Mouse (Mus musculus) lung, embryonic 15.5 days (tissue): Measurements from ENCODE around the gene Calhm1. TPM values are rescaled to one million over a fixed set of nuclear protein-coding genes. Genes with fewer than 3 reads are reported as not detected.

ENCODE experiments used
- ATAC-seq: fragments of 200-750 bp; cut with Nextera tagmentation; 2 replicates; pipeline ENCODE4 v1.8.0; 2017; ENCODE audit warnings: moderate number of reproducible peaks, borderline replicate concordance; ENCODE audit not compliant: low FRiP score, low TSS enrichment; ENCODE audit errors: extremely low read depth
- H3K27ac ChIP-seq: fragments of 300-500 bp; sonication (generic); 2 replicates; pipeline ENCODE4 v1.5.1; 2015; ENCODE audit warnings: moderate library complexity, mild to moderate bottlenecking, inconsistent platforms
- H3K27me3 ChIP-seq: fragments of 300-500 bp; sonication (generic); 2 replicates; pipeline ENCODE4 v1.6.1; 2015; ENCODE audit warnings: inconsistent platforms
- H3K36me3 ChIP-seq: fragments of 300-500 bp; sonication (generic); 2 replicates; pipeline ENCODE4 v1.6.1; 2015; ENCODE audit warnings: inconsistent platforms
- H3K4me1 ChIP-seq: fragments of 300-500 bp; sonication (generic); 2 replicates; pipeline ENCODE4 v1.6.1; 2015; ENCODE audit warnings: inconsistent platforms
- H3K4me2 ChIP-seq: fragments of 300-500 bp; sonication (generic); 2 replicates; pipeline ENCODE4 v1.6.1; 2015; ENCODE audit warnings: inconsistent platforms, mild to moderate bottlenecking, moderate library complexity
- H3K4me3 ChIP-seq: fragments of 300-500 bp; sonication (generic); 2 replicates; pipeline ENCODE4 v1.5.1; 2015; ENCODE audit warnings: mild to moderate bottlenecking, inconsistent platforms
- H3K9ac ChIP-seq: fragments of 300-500 bp; sonication (generic); 2 replicates; pipeline ENCODE4 v1.6.1; 2015; ENCODE audit warnings: inconsistent platforms
- H3K9me3 ChIP-seq: fragments of 300-500 bp; sonication (generic); 2 replicates; pipeline ENCODE4 v1.6.1; 2016; ENCODE audit warnings: inconsistent platforms
- WGBS: fragments of 180-500 bp; shearing (Covaris S2); methylation state at CpG from one replicate; pipeline ENCODE4 v1.1.7; 2015; 5-methylcytosine and 5-hydroxymethylcytosine counted together
- polyA plus RNA-seq: library from polyadenylated mRNA; unstranded; fragments of >200 nt; fragmentation: Nextera tagmentation; extraction: Ambion mirVana; gene quantifications from 2 replicates; pipeline ENCODE4 v1.2.1, GENCODE M21; 2015

The Calhm1 gene
- polyA plus RNA-seq, result not detected in 2 replicates

GRCm38 (mm10) chr19:47144154-47144553, at the start of gene Calhm1:
Calhm1 (minus strand) TSS chr19:47144254.
- no peaks in the 10 kb centered on the region for H3K4me1 ChIP-seq
- no peak within 1 kb of the TSS for H3K4me2 ChIP-seq
- 90% methylated on average over 6 of the region's 6 CpGs for WGBS
- no peaks in the 10 kb centered on the region for H3K36me3 ChIP-seq
- no peak within 1 kb of the TSS for H3K27ac ChIP-seq
- H3K9me3 ChIP-seq, result no peaks in the 10 kb centered on the region
- no peak for ATAC-seq
- H3K27me3 ChIP-seq, result no peaks in the 10 kb centered on the region; the same call in 1 of the 2 replicates
- H3K9ac ChIP-seq, result no peak within 1 kb of the TSS
- H3K4me3 ChIP-seq, result no peak within 1 kb of the TSS

- 89% methylated on average over 5 of the region's 5 CpGs for WGBS
- no peak for ATAC-seq
- H3K27me3 ChIP-seq, result no peaks in the 10 kb centered on the region
These were observed 48.1 kb upstream of the Calhm1 start for GRCm38 (mm10) chr19:47192158-47192557.

GRCm38 (mm10) chr19:47188515-47189128, 44.6 kb upstream of the Calhm1 start:
- Histone ChIP-seq H3K27me3 (no peaks in the 10 kb centered on the region), H3K27ac (no peak overlapping the region), H3K9ac (no peak overlapping the region), H3K9me3 (no peaks in the 10 kb centered on the region), H3K4me1 (no peaks in the 10 kb centered on the region), H3K4me2 (no peak overlapping the region), H3K36me3 (no peaks in the 10 kb centered on the region), H3K4me3 (no peak overlapping the region)
- peak; percentile 31; the same call in 1 of the 2 replicates for ATAC-seq
- 65% methylated on average over 11 of the region's 11 CpGs for WGBS

More at GRCm38 (mm10) chr19:47192158-47192557, 48.1 kb upstream of the Calhm1 start:
- no peak overlapping the region for H3K4me2 ChIP-seq
- H3K9ac ChIP-seq, result no peak overlapping the region
- H3K9me3 ChIP-seq, result no peaks in the 10 kb centered on the region
- no peak overlapping the region for H3K4me3 ChIP-seq
- no peaks in the 10 kb centered on the region for H3K36me3 ChIP-seq
- H3K27ac ChIP-seq, result no peak overlapping the region
- H3K4me1 ChIP-seq, result no peaks in the 10 kb centered on the region

GRCm38 (mm10) chr19:47186514-47187275, 42.6 kb upstream of the Calhm1 start:
- 37% methylated on average over 15 of the region's 15 CpGs for WGBS
- Histone ChIP-seq H3K9me3 (no peaks in the 10 kb centered on the region), H3K36me3 (no peaks in the 10 kb centered on the region), H3K4me2 (no peak overlapping the region), H3K4me3 (no peak overlapping the region), H3K27me3 (no peaks in the 10 kb centered on the region), H3K27ac (no peak overlapping the region), H3K4me1 (no peaks in the 10 kb centered on the region), H3K9ac (no peak overlapping the region)
- no peak for ATAC-seq

- WGBS, result 40% methylated on average over 4 of the region's 4 CpGs
- no peak overlapping the region for H3K4me3 ChIP-seq
- no peak overlapping the region for H3K4me2 ChIP-seq
- no peak for ATAC-seq
- H3K9me3 ChIP-seq, result no peaks in the 10 kb centered on the region
- H3K27me3 ChIP-seq, result peaks cover 13% of the 10 kb centered on the region
- H3K9ac ChIP-seq, result no peak overlapping the region
- peaks cover 4% of the 10 kb centered on the region for H3K4me1 ChIP-seq
- H3K27ac ChIP-seq, result no peak overlapping the region
- no peaks in the 10 kb centered on the region for H3K36me3 ChIP-seq
These were observed 40.7 kb upstream of the Calhm1 start for GRCm38 (mm10) chr19:47184736-47185135.

GRCm38 (mm10) chr19:47184221-47184620, 40.2 kb upstream of the Calhm1 start:
- no peak for ATAC-seq
- WGBS, result 59% methylated on average over 8 of the region's 8 CpGs

GRCm38 (mm10) chr19:47180011-47180410, 36.0 kb upstream of the Calhm1 start:
- Histone ChIP-seq H3K9ac (no peak overlapping the region), H3K27ac (no peak overlapping the region), H3K4me1 (peaks cover 16% of the 10 kb centered on the region), H3K27me3 (peaks cover 41% of the 10 kb centered on the region), H3K36me3 (no peaks in the 10 kb centered on the region), H3K4me2 (peak overlapping the region; percentile 100), H3K4me3 (peak overlapping the region; percentile 70), H3K9me3 (no peaks in the 10 kb centered on the region)
- ATAC-seq, result no peak
- WGBS, result 16% methylated on average over 8 of the region's 8 CpGs

More at GRCm38 (mm10) chr19:47184221-47184620, 40.2 kb upstream of the Calhm1 start:
- Histone ChIP-seq H3K27ac (no peak overlapping the region), H3K9ac (no peak overlapping the region), H3K4me3 (no peak overlapping the region), H3K27me3 (peaks cover 18% of the 10 kb centered on the region), H3K4me1 (peaks cover 9% of the 10 kb centered on the region), H3K36me3 (no peaks in the 10 kb centered on the region), H3K4me2 (no peak overlapping the region), H3K9me3 (no peaks in the 10 kb centered on the region)

- ATAC-seq, result 0 out of 2 replicates have a peak, but pooled peaks have one; percentile 28
- WGBS, result 1% methylated on average over 33 of the region's 42 CpGs
These were observed 35.3 kb upstream of the Calhm1 start for GRCm38 (mm10) chr19:47179272-47179809.

GRCm38 (mm10) chr19:47178431-47179271, 34.6 kb upstream of the Calhm1 start, which contains the start of gene Neurl1a:
Neurl1a (plus strand) TSS chr19:47178820.
- Histone ChIP-seq H3K36me3 (no peaks in the 10 kb centered on the region), H3K9ac (peak within 1 kb of the TSS; percentile 56), H3K4me3 (peak within 1 kb of the TSS; percentile 70), H3K27me3 (peaks cover 41% of the 10 kb centered on the region), H3K4me2 (peak within 1 kb of the TSS; percentile 100), H3K27ac (0 out of 2 replicates have a peak within 1 kb of the TSS, but pooled peaks have one; percentile 10), H3K9me3 (no peaks in the 10 kb centered on the region), H3K4me1 (peaks cover 16% of the 10 kb centered on the region)
- under 1% methylated on average over 78 of the region's 98 CpGs for WGBS
- peak; percentile 48 for ATAC-seq

More at GRCm38 (mm10) chr19:47179272-47179809, 35.3 kb upstream of the Calhm1 start:
- peak overlapping the region; percentile 70 for H3K4me3 ChIP-seq
- no peaks in the 10 kb centered on the region for H3K9me3 ChIP-seq
- no peaks in the 10 kb centered on the region for H3K36me3 ChIP-seq
- peak overlapping the region; percentile 56 for H3K9ac ChIP-seq
- peak overlapping the region; percentile 100 for H3K4me2 ChIP-seq
- H3K27ac ChIP-seq, result 0 out of 2 replicates have a peak overlapping the region, but pooled peaks have one; percentile 10
- peaks cover 16% of the 10 kb centered on the region for H3K4me1 ChIP-seq
- peaks cover 41% of the 10 kb centered on the region for H3K27me3 ChIP-seq

GRCm38 (mm10) chr19:47178001-47178400, 33.9 kb upstream of the Calhm1 start:
- peak overlapping the region; percentile 70 for H3K4me3 ChIP-seq
- H3K27me3 ChIP-seq, result peaks cover 41% of the 10 kb centered on the region
- H3K9me3 ChIP-seq, result no peaks in the 10 kb centered on the region
- H3K9ac ChIP-seq, result no peak overlapping the region
- no peak overlapping the region for H3K27ac ChIP-seq
- peak overlapping the region; percentile 100 for H3K4me2 ChIP-seq
- no peaks in the 10 kb centered on the region for H3K36me3 ChIP-seq
- 16% methylated on average over 10 of the region's 10 CpGs for WGBS
- H3K4me1 ChIP-seq, result peaks cover 16% of the 10 kb centered on the region
- ATAC-seq, result no peak

GRCm38 (mm10) chr19:47176916-47177505, 33.0 kb upstream of the Calhm1 start:
- H3K9me3 ChIP-seq, result no peaks in the 10 kb centered on the region
- H3K27me3 ChIP-seq, result peaks cover 41% of the 10 kb centered on the region
- H3K36me3 ChIP-seq, result no peaks in the 10 kb centered on the region
- 84% methylated on average over 2 of the region's 2 CpGs for WGBS
- H3K4me3 ChIP-seq, result no peak overlapping the region
- H3K9ac ChIP-seq, result no peak overlapping the region
- no peak overlapping the region for H3K27ac ChIP-seq
- ATAC-seq, result no peak
- H3K4me1 ChIP-seq, result peaks cover 16% of the 10 kb centered on the region
- H3K4me2 ChIP-seq, result no peak overlapping the region
